ENCODE assay signal across 29 mouse cellular contexts in genomic region chr3:59111944-59112343, GRCm38 (mm10). TPM values are rescaled to one million over a fixed set of nuclear protein-coding genes. Genes with fewer than 3 reads are reported as not detected.
"Had no signal": no experiment of that assay in that cellular context is flagged by ENCODE, and none has a peak within 500 bp of the region (broad histone marks: within the 10 kb centered on the region; RNA-seq: fewer than 3 reads in every experiment).

No protein-coding gene starts in this region.

- H3K4me3 ChIP-seq: heart, embryonic 10.5 days; heart, embryonic 12.5 days; hindbrain, embryonic 13.5 days; hindbrain, embryonic 15.5 days; left cerebral cortex, adult 2 months; limb, embryonic 10.5 days; limb, embryonic 12.5 days; liver, embryonic 13.5 days; liver, embryonic 15.5 days had no signal

- H3K9ac ChIP-seq: heart, embryonic 12.5 days; hindbrain, embryonic 13.5 days; hindbrain, embryonic 15.5 days; limb, embryonic 12.5 days; liver, embryonic 13.5 days; liver, embryonic 15.5 days had no signal

- DNase-seq: gastrocnemius, postnatal 14 days; gastrocnemius, postnatal 36 days; heart, adult 18-20 months; heart, postnatal 10 days; heart, postnatal 36 days; kidney, adult 18-20 months; kidney, adult 8-10 months; kidney, postnatal 10 days; kidney, postnatal 25 days; kidney, postnatal 4 days; layer of hippocampus, adult 9-11 months; layer of hippocampus, postnatal 36 days; liver; liver, embryonic 13.5 days had no signal

- H3K4me2 ChIP-seq: heart, embryonic 12.5 days; hindbrain, embryonic 13.5 days; hindbrain, embryonic 15.5 days; limb, embryonic 12.5 days; liver, embryonic 11.5 days; liver, embryonic 13.5 days; liver, embryonic 15.5 days had no signal

- H3K9me3 ChIP-seq: heart, embryonic 10.5 days; heart, embryonic 12.5 days; hindbrain, embryonic 13.5 days; hindbrain, embryonic 15.5 days; limb, embryonic 10.5 days; limb, embryonic 12.5 days; liver, embryonic 13.5 days; liver, embryonic 15.5 days had no signal

- H3K27ac ChIP-seq: heart, embryonic 10.5 days; hindbrain, embryonic 13.5 days; hindbrain, embryonic 15.5 days; hindbrain, postnatal 0 days; left cerebral cortex, adult 2 months; limb, embryonic 10.5 days; limb, embryonic 12.5 days; liver, embryonic 13.5 days; liver, embryonic 15.5 days had no signal

- H3K4me1 ChIP-seq: hindbrain, embryonic 13.5 days; hindbrain, embryonic 15.5 days; limb, embryonic 10.5 days; limb, embryonic 12.5 days had no signal

- H3K27me3 ChIP-seq: heart, embryonic 12.5 days; hindbrain, embryonic 13.5 days; hindbrain, embryonic 15.5 days; limb, embryonic 12.5 days; liver, embryonic 13.5 days; liver, embryonic 15.5 days had no signal

- H3K36me3 ChIP-seq: hindbrain, embryonic 15.5 days; limb, embryonic 10.5 days; limb, embryonic 12.5 days; liver, embryonic 13.5 days; liver, embryonic 15.5 days had no signal

- ATAC-seq: hindbrain, postnatal 0 days had no signal

RNA-seq across cellular contexts. Expression of gene Gpr171, which starts 10.3 kb away (rescaled TPM):
- total RNA-seq: gastrocnemius, postnatal 14 days; gastrocnemius, postnatal 36 days; heart, postnatal 10 days; hindbrain, postnatal 0 days; layer of hippocampus, adult 18-20 months; layer of hippocampus, adult 8-10 months; layer of hippocampus, postnatal 14 days; layer of hippocampus, postnatal 36 days; left cerebral cortex, adult 2 months; left cerebral cortex, postnatal 14 days; left cerebral cortex, postnatal 36 days had no signal
